ENCODE assay signal across 7 mouse cellular contexts in the genomic region with DNA sequence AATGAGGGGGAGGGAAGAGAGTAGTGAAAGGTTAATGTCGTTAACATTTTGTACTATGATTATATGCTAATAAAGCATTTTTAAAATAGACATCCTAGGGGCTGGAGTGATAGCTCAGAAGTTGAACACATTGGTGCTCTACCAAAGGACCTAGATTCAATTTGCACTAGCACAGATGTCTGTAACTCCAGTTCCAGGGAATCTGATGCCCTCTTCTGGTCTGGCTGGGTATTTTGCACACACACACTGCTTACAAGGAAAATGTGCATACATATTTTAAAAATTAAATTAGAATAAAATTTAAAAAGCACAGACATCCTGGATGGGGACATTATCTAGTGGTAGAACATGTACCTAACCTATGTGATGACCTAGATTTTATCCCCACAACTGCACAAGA.
DNase-seq lines count a peak whose midpoint lies in the region; ATAC-seq and TF ChIP-seq lines count a peak whose summit lies in the region.

No protein-coding gene starts in this region.

- H3K36me3 ChIP-seq in kidney, embryonic 15.5 days, result no peaks in the 10 kb centered on the region
- H3K36me3 ChIP-seq in G1E (replicated peaks), result no peaks in the 10 kb centered on the region
- H3K36me3 ChIP-seq in embryonic facial prominence, embryonic 11.5 days (replicated peaks; ENCODE audit: control insufficient read depth, insufficient read depth, low read depth, low read length), result no peaks in the 10 kb centered on the region
- H3K36me3 ChIP-seq in splenic B cell, adult 2 months (ENCODE audit: control insufficient read depth, insufficient read depth, low read length, poor library complexity, severe bottlenecking), result no peaks in the 10 kb centered on the region

- TF ChIP-seq CTCF in G1E (IDR thresholded peaks at IDR 0.05; ENCODE audit: low read depth, low read length), result 0 out of 2 replicates have a peak, but pooled peaks have one; percentile 6

- H3K4me1 ChIP-seq in kidney, embryonic 15.5 days, result no peaks in the 10 kb centered on the region
- H3K4me1 ChIP-seq in G1E (ENCODE audit: insufficient read depth, low read depth, low read length), result no peaks in the 10 kb centered on the region
- no peaks in the 10 kb centered on the region for H3K4me1 ChIP-seq in embryonic facial prominence, embryonic 11.5 days (ENCODE audit: control insufficient read depth, insufficient read depth, low read length)

- H3K9ac ChIP-seq in kidney, embryonic 15.5 days, result no peak overlapping the region
- no peak overlapping the region for H3K9ac ChIP-seq in embryonic facial prominence, embryonic 11.5 days (replicated peaks; ENCODE audit: low read length)

- H3K4me2 ChIP-seq in kidney, embryonic 15.5 days, result no peak overlapping the region
- no peak overlapping the region for H3K4me2 ChIP-seq in embryonic facial prominence, embryonic 11.5 days (ENCODE audit: low read depth, low read length)

- ATAC-seq in kidney, embryonic 15.5 days (replicated peaks; ENCODE audit: low FRiP score), result no peak
- ATAC-seq in G1E (ENCODE audit: extremely low read depth, insufficient number of reproducible peaks, low FRiP score, poor library complexity, severe bottlenecking), result no peak
- ATAC-seq in embryonic facial prominence, embryonic 11.5 days (replicated peaks; ENCODE audit: insufficient number of reproducible peaks, low FRiP score, low TSS enrichment, low read depth), result no peak

- no peaks in the 10 kb centered on the region for H3K9me3 ChIP-seq in kidney, embryonic 15.5 days (replicated peaks)
- no peaks in the 10 kb centered on the region for H3K9me3 ChIP-seq in G1E (replicated peaks)
- H3K9me3 ChIP-seq in embryonic facial prominence, embryonic 11.5 days (replicated peaks; ENCODE audit: control insufficient read depth, low read length), result no peaks in the 10 kb centered on the region

- H3K27ac ChIP-seq in kidney, embryonic 15.5 days, result no peak overlapping the region
- H3K27ac ChIP-seq in embryonic facial prominence, embryonic 11.5 days (replicated peaks; ENCODE audit: low read depth, low read length), result no peak overlapping the region

- DNase-seq in kidney, adult 9 months, result peak; percentile 50
- DNase-seq in A20 (ENCODE audit: low read depth, low spot score) (peak; percentile 16), G1E (ENCODE audit: low spot score) (no peak)
- peak; percentile 43 for DNase-seq in embryonic facial prominence, embryonic 11.5 days (ENCODE audit: low spot score)
- DNase-seq in splenic B cell, adult 2 months (ENCODE audit: low read depth, low spot score), result peak; percentile 34
- no peak for DNase-seq in gastrocnemius, postnatal 25 days

- H3K27me3 ChIP-seq in kidney, embryonic 15.5 days, result peaks cover 6% of the 10 kb centered on the region; the same call in 1 of the 2 replicates
- no peaks in the 10 kb centered on the region for H3K27me3 ChIP-seq in G1E (ENCODE audit: insufficient read depth, low read length)
- H3K27me3 ChIP-seq in embryonic facial prominence, embryonic 11.5 days (ENCODE audit: control insufficient read depth, insufficient read depth, low read length), result no peaks in the 10 kb centered on the region
- no peaks in the 10 kb centered on the region for H3K27me3 ChIP-seq in splenic B cell, adult 2 months (ENCODE audit: control insufficient read depth, insufficient read depth, low read length, poor library complexity, severe bottlenecking)

- WGBS in kidney, embryonic 15.5 days, result 41% methylated on average over 1 of the region's 1 CpGs
- WGBS in embryonic facial prominence, embryonic 11.5 days, result 9% methylated on average over 1 of the region's 1 CpGs

- no peak overlapping the region for H3K4me3 ChIP-seq in kidney, embryonic 15.5 days (replicated peaks)
- H3K4me3 ChIP-seq in G1E (ENCODE audit: low read depth, low read length), result no peak overlapping the region
- no peak overlapping the region for H3K4me3 ChIP-seq in embryonic facial prominence, embryonic 11.5 days (ENCODE audit: low read depth, low read length)

Comparison
In these comparisons a context has a peak if more than half of its experiments do, and no peak if none do; other contexts are left out.
1. DNase-seq: peak in kidney, adult 9 months (single experiment), A20 (single experiment), embryonic facial prominence, embryonic 11.5 days (single experiment) and splenic B cell, adult 2 months (single experiment); none in G1E (single experiment) and gastrocnemius, postnatal 25 days (single experiment).